Mouse (Mus musculus) erythroblast, adult 5-6 weeks (primary cell): Measurements from ENCODE around the gene G430095P16Rik. TPM values are rescaled to one million over a fixed set of nuclear protein-coding genes. Genes with fewer than 3 reads are reported as not detected.

Source experiments
- ATAC-seq: replicated peaks from 2 replicates; pipeline ENCODE4 v1.8.0; 2016; ENCODE audit warnings: moderate number of reproducible peaks, mild to moderate bottlenecking, moderate TSS enrichment, inconsistent platforms; ENCODE audit not compliant: poor library complexity, low FRiP score, severe bottlenecking
- total RNA-seq, 2 experiments: library from RNA; stranded (forward) in 1 of 2; stranded (reverse) in 1 of 2; fragments of 150-400 nt in 1 of 2; fragments of 200-764, 138-1000 nt in 1 of 2; gene quantifications; 2 replicates each; pipeline versions ENCODE4 v1.2.3 to v1.2.4; 2015 to 2017; ENCODE audit warnings: low replicate concordance in 2 of 2

The G430095P16Rik gene
- total RNA-seq, 2 experiments from 2014 or later, result 12.9 to 18.1 TPM

GRCm38 (mm10) chr8:84716790-84717189 is 6.0 kb upstream of the G430095P16Rik start:
- ATAC-seq, result no peak

DNA sequence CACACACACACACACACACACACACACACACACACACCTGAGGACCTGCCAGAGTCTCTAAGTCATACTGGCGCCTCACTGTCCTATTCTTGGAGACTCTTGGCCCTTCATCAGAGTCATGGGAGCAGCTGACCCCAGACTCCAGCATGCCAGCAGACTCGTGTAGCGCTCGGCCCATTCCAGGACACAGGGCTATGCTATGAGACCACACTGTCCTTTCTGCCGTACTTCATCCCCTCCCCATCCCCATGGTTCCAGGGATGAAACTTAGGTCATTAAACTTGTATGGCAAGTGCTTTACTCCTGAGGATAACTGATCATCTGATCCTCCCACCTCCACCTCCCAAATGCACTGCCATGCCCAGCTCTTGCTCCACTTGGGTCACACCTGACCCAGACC is 4.3 kb upstream of the G430095P16Rik start:
- ATAC-seq, result no peak

DNA sequence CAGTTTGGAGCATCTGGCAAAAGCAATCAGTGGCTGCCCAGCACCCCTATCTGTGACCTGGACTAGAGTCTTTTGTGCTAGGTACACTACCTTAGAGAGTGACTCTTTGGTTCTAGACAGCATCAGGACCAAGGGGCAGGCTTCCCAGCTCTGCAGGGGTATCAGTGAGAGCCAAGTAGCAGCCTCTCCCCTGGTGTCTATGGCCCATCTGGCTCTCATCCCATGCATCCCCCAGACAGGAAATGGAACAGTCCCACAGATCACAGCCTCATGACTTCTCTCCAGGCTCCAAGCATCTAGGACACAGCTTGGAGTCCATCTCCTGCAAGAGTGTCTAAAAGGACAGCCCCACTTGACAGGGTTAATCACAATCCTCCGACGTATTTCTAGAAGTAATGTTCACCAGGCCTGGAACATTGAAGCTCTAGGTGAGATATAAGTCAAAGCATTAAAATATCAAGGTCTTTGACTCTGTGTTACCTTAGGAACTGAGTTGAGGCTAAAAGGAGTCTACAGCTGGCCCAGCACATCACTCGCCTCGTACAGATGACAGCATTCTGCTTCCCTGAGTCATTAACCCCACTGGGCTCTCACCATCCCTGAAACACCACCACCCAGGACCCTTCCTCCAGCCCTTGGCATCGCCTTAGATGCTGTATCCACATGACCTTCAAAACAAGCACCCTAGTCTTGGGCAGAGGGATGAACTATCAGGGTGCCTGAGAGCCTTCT is 3.7 kb upstream of the G430095P16Rik start:
- no peak for ATAC-seq

DNA sequence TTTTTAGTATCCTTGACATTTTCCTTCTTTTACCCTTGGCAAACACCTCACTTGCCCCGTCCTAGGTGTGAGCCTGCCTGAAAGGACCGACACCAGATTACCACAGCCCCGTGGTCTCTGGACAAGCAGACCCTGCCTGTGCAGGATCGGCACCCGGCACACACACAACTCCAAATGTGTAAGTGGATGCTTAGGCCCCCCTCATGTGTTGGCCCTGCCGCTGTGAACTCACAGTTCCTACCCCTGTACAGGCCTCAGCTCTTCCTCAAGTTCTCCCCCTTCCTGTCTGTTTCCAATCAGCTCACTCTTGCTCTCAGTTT is 317 bp upstream of the G430095P16Rik start:
- peak; percentile 11 for ATAC-seq

DNA sequence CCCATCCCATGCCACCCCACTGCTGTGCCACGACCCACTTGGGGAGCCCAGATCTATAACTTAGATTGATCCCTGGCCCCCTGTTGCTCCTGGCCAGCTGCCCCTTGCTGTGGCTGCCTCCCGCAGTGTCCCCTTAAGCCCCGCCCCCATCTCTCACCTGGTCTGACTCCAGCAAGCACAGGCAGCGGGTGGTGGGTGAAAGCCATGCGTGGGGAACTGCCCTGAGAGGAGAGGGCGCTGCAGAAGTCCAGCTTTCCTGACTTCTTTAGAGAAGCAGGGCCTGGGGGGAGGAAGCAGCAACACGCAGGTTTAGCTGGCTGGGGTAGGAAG is 729 bp downstream of the G430095P16Rik start:
- peak; percentile 51 for ATAC-seq

GRCm38 (mm10) chr8:84724683-84725082 is 1.9 kb downstream of the G430095P16Rik start:
- ATAC-seq, result no peak

DNA sequence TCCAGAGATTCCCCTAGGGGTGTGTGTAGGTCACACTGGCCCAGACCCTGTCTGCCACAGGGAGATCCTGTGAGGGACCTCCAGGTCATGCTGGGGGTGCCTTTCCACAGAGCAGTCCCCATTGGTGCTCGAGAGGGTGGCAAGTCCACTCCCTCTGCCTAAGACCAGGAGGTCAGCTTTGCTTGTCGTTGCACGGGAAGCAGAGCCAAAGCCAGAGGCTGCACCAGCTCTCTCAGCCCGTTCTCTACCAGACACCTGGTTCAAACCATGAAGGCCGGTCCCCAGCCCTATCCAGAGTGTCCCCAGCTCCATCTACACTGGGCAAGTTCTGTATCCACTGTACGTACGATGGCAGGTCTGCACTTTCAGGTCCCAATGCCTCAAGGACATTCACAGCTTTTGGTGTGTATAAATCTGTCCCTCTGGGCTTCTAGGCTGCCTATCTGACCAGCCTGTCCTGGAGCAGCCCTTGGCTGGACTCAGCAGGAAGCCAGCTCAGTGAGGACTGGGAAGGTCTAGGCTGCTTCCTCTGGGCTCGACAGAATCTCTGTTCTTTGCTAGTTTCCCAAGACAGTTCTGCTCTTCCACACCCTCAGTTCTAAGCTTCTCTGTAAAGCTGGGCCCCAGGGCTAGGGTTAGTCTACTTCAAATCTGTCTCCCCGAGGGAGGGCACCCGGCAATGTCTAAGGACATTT is 2.6 kb downstream of the G430095P16Rik start:
- ATAC-seq, result no peak

GRCm38 (mm10) chr8:84725941-84726259 is 3.1 kb downstream of the G430095P16Rik start:
- peak; percentile 37 for ATAC-seq

- ATAC-seq, result no peak
Measured at GRCm38 (mm10) chr8:84728474-84728873, 5.7 kb downstream of the G430095P16Rik start.

DNA sequence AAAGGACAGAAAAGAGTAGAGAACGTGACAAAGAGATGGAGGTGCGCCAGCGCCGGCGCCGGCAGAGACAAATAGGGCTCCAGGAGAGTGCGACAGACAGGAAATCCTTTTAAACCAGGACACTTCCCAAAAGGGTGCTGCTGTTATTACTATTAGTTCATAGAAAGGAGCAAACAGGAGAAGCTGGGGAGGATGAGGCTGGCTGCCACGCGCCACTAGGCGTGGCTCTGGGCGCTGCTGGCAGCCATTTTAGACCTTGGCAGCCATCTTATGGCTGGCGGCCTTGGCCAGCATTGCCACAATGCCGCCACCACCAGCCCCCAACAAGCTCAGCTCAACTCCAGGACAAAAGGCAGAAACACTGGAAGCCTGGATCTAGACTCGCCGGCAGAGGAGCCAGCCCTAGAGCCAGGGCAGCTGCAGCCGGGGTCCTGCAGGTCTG is 7.1 kb downstream of the G430095P16Rik start:
- ATAC-seq, result no peak

DNA sequence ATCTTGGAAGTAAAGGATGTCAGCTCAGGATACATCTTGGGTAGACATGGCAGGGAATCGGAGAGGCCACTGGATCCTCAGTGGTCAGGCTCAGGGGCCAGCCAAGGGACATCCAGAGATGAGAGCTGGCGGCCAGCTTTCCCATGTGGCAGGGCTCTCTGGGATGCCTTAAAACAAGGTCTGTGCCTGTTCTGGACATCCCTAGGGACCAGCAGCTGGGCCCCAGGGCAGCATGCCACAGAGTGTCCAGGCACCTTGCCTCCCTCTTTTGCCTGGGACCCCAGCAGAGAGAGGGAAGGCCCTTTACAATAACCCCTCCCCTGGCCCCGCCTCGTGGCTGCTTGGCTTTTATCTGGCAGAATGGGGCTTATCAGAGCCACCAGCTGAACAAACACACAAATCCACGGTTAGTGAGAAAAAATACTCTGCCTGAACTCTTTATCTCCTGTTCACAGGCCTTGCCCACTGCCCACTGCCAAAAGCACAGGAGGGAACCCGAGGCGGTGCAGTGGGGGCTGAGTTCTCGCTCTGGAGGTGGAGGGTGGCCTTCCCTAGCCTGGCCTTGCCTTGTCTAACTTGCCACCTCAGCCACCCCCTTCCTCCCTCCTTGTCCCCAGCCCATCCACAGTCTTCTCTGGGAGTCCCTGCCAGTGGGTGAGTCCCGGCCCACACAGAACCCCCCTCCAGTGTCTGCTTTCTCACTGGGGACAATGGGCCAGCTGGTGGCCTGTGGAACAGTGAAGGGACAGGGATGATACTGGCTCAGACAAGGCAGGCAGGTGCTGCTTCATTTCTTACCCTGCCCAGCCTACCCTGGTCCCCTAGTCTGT is 7.9 kb downstream of the G430095P16Rik start:
- ATAC-seq, result peak; percentile 73

- no peak; the same call in 1 of the 2 replicates for ATAC-seq
Measured at GRCm38 (mm10) chr8:84731371-84732177, 8.8 kb downstream of the G430095P16Rik start.

DNA sequence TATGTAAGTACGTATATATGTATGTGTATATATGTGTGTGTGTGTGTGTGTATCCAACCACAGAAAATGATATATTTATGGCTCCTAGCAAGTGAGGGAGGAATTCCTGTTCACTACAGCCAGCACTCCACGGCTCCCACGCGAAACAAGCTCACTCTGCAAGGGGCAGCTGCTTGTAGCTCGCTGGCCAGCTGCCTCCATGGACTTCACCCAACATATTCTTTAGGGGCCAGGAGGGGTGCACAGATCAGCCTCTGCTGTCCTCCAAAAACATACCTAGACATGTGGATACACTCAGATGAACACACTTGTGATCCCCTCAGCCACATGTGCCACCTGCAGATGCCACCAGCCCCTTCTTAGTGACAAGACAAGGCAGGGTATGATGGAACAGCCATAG is 9.7 kb downstream of the G430095P16Rik start:
- ATAC-seq, result no peak

GRCm38 (mm10) chr8:84732996-84733395 is 10.2 kb downstream of the G430095P16Rik start:
- ATAC-seq, result no peak

- ATAC-seq, result no peak
Measured at GRCm38 (mm10) chr8:84733959-84734358, 11.2 kb downstream of the G430095P16Rik start.

DNA sequence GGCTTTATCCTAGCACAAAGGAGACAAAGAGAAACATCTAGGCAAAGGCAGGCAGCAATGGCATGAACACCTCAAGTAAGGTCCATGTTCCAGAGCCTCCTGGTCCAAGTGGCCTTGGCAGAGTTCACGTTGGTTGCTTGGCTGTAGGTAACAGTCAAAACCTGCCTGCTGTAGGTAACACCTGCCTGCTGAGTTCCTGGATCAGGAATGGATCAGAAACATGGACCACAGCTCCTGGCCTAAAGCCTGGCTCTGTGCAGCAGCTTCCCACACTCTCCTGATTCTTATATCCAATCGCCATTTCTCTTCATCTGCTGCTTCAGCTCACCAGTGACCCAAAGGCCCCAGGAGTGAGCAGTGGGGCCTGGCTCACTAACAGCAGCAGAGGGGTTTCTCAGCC is 11.9 kb downstream of the G430095P16Rik start:
- no peak for ATAC-seq

DNA sequence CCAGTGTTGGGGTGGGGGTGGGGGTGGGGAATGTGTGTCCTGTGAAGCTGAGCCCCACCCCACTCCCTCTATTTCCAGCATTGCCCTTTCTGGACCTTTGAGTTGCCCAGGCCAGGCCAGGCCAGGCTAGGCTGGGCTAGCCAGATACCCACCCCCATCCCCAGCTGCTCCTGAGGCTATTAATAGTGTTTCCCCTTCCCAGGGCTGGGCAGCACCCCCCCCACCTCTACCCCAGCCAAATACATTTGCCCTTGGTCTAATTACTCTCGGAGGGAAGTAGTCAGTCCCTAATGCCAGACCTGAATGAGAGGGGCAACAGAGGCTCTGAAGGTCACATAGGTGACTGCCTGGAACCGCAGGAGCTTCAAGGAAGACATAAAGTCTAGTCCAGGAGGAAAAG is 12.8 kb downstream of the G430095P16Rik start:
- no peak for ATAC-seq

GRCm38 (mm10) chr8:84736521-84736920 is 13.7 kb downstream of the G430095P16Rik start:
- no peak for ATAC-seq

DNA sequence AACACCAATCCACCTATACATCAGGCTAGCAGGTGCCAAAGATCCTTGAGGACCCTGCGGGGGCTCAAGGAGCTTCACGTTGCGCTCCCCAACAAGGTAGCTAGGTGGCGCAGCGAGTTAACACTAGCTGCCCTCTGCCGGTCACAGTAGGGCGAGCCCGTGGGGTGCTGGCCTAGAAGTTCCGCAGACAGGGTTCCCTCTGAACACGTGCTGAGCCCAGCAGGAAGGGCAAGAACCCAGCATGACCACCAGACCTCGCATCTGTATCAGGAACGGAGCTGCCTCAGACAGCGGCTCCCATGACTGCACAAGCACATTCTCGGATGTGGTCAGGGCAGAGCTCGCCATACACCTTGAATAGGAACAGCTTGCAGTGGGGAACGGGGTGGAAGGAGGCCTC is 14.8 kb downstream of the G430095P16Rik start:
- peak; percentile 88 for ATAC-seq

DNA sequence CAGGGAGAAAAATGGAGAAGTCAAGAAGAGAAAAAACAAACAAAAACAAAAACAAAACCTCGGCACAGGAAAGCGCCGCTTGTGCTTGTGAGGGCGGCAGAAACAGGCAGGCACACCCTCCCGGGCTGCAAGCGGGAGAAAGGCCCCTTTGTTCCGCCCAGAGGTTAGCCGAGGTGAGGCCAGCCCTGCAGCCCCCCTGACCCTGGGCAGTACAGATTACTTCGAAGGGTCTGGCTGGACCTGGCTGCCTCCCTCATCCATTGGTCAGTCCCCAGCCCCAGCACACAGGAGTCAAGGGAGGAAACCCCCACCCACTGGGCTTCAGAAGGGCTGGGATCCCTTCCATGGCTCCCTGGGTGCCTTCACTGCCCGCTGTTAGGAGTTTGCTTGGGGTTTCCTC is 15.5 kb downstream of the G430095P16Rik start:
- ATAC-seq, result no peak
